Mouse (Mus musculus) liver, adult 2 months (tissue): Measurements from ENCODE around the gene Mvd.

Source experiments
- CTCF ChIP-seq: fragments of 200-500 bp; IDR thresholded peaks from 2 replicates; pipeline ENCODE4 v1.5.1; 2011; ENCODE audit warnings: low read depth, low read length, control low read depth
- POLR2A ChIP-seq: fragments of 200-500 bp; IDR thresholded peaks from 2 replicates; pipeline ENCODE4 v1.6.1; 2011; ENCODE audit warnings: low read length, control low read depth; ENCODE audit not compliant: insufficient read depth; ENCODE audit errors: extremely low read depth

DNA sequence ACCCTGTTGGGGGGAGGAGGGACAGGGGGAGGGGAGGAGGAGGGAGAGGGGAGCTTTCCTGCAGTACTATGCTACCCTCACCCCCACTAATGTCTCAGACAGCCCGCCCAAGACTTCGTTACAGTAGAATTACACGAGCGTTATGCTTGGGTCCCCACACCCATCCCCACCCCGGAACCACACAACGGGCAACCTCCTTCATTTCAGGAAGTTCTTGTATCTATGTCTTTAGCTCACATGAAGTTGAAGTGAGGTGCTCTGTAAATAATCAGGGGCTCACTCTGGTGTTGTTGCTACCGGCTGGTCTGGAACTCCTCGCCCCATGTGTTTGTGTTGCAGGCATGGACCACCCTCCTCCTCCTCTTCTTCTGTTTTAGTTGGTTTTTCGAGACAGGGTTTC lies 15.1 kb downstream of the Mvd start:
- TF ChIP-seq CTCF: no peak
- no peak for TF ChIP-seq POLR2A
